Mouse (Mus musculus) liver, embryonic 11.5 days (tissue): ENCODE measurements around the gene Flot2. TPM values are rescaled to one million over a fixed set of nuclear protein-coding genes. Genes with fewer than 3 reads are reported as not detected.
A peak's percentile ranks its signal among the peaks of the same experiment; 100 is the strongest.

Source experiments
- ATAC-seq: fragments of 200-750 bp; cut with Nextera tagmentation; replicated peaks from 2 replicates; pipeline ENCODE4 v1.8.0; 2017; ENCODE audit warnings: moderate number of reproducible peaks, mild to moderate bottlenecking, moderate TSS enrichment, moderate library complexity; ENCODE audit not compliant: low FRiP score
- DNase-seq: peaks from one replicate; pipeline ENCODE4 v3.0.0-alpha.2; 2017; ENCODE audit warnings: low spot score
- H3K27ac ChIP-seq: fragments of 300-500 bp; sonication (generic); 2 replicates; pipeline ENCODE4 v1.5.1; 2014; ENCODE audit warnings: mild to moderate bottlenecking, low read depth, low read length, control low read depth
- H3K27me3 ChIP-seq: fragments of 300-500 bp; sonication (generic); replicated peaks from 2 replicates; pipeline ENCODE4 v1.6.1; 2014; ENCODE audit warnings: low read length, mixed read lengths; ENCODE audit not compliant: control insufficient read depth, insufficient read depth
- H3K36me3 ChIP-seq: fragments of 300-500 bp; sonication (generic); 2 replicates; pipeline ENCODE4 v1.6.1; 2014; ENCODE audit warnings: mild to moderate bottlenecking, low read length, moderate library complexity, mixed read lengths; ENCODE audit not compliant: control insufficient read depth, insufficient read depth
- H3K4me1 ChIP-seq: fragments of 300-500 bp; sonication (generic); replicated peaks from 2 replicates; pipeline ENCODE4 v1.6.1; 2014; ENCODE audit warnings: low read length, mixed read lengths; ENCODE audit not compliant: control insufficient read depth, insufficient read depth
- H3K4me2 ChIP-seq: fragments of 300-500 bp; sonication (generic); 2 replicates; pipeline ENCODE4 v1.6.1; 2014; ENCODE audit warnings: mild to moderate bottlenecking, control low read depth, moderate library complexity
- H3K4me3 ChIP-seq: fragments of 300-500 bp; sonication (generic); 2 replicates; pipeline ENCODE4 v1.5.1; 2014; ENCODE audit warnings: low read depth, low read length, control low read depth
- H3K9ac ChIP-seq: fragments of 300-500 bp; sonication (generic); 2 replicates; pipeline ENCODE4 v1.6.1; 2014; ENCODE audit warnings: low read depth, low read length, control low read depth
- H3K9me3 ChIP-seq: fragments of 300-500 bp; sonication (generic); 2 replicates; pipeline ENCODE4 v1.6.1; 2016; ENCODE audit warnings: low read length, inconsistent platforms, mixed read lengths; ENCODE audit not compliant: control insufficient read depth
- WGBS: fragments of 180-500 bp; shearing (Covaris S2); extraction: QIAGEN DNeasy Blood & Tissue Kit; methylation state at CpG from one replicate; pipeline ENCODE4 v1.1.7; 2014; 5-methylcytosine and 5-hydroxymethylcytosine counted together
- polyA plus RNA-seq: library from polyadenylated mRNA; unstranded; fragments of >200 nt; fragmentation: Nextera tagmentation; extraction: Ambion mirVana; gene quantifications from 2 replicates; pipeline ENCODE4 v1.2.1, GENCODE M21; 2014

The Flot2 gene
- polyA plus RNA-seq, 1 experiment from 2014 or later, result 44.8 TPM

- H3K9me3 ChIP-seq, result no peaks in the 10 kb centered on the region
- DNase-seq (no peak), ATAC-seq (no peak)
- H3K27me3 ChIP-seq, result no peaks in the 10 kb centered on the region
- H3K4me1 ChIP-seq, result peaks cover 46% of the 10 kb centered on the region
- peak overlapping the region; percentile 99 for H3K27ac ChIP-seq
- H3K4me3 ChIP-seq, result peak overlapping the region; percentile 14; the same call in 1 of the 2 replicates
- peak overlapping the region; percentile 76 for H3K4me2 ChIP-seq
- 52% methylated on average over 5 of the region's 5 CpGs for WGBS
- peaks cover 5% of the 10 kb centered on the region for H3K36me3 ChIP-seq
- peak overlapping the region; percentile 81 for H3K9ac ChIP-seq
Observed at GRCm38 (mm10) chr11:78069130-78069529, 31.4 kb downstream of the Flot2 start.

GRCm38 (mm10) chr11:78069646-78070045 lies 31.9 kb downstream of the Flot2 start:
- H3K4me1 ChIP-seq, result peaks cover 46% of the 10 kb centered on the region
- no peaks in the 10 kb centered on the region for H3K27me3 ChIP-seq
- peak; percentile 76 for ATAC-seq
- peak; percentile 69 for DNase-seq
- WGBS, result 31% methylated on average over 6 of the region's 6 CpGs
- H3K4me3 ChIP-seq, result peak overlapping the region; percentile 14; the same call in 1 of the 2 replicates
- H3K9ac ChIP-seq, result peak overlapping the region; percentile 81
- no peaks in the 10 kb centered on the region for H3K9me3 ChIP-seq
- H3K27ac ChIP-seq, result peak overlapping the region; percentile 99
- H3K4me2 ChIP-seq, result peak overlapping the region; percentile 76
- peaks cover 10% of the 10 kb centered on the region for H3K36me3 ChIP-seq

GRCm38 (mm10) chr11:78071938-78072337 lies 34.2 kb downstream of the Flot2 start:
- no peaks in the 10 kb centered on the region for H3K27me3 ChIP-seq
- peaks cover 14% of the 10 kb centered on the region for H3K36me3 ChIP-seq
- H3K27ac ChIP-seq, result peak overlapping the region; percentile 99
- 61% methylated on average over 5 of the region's 5 CpGs for WGBS
- ATAC-seq, result no peak
- peaks cover 30% of the 10 kb centered on the region for H3K4me1 ChIP-seq
- peak overlapping the region; percentile 81 for H3K9ac ChIP-seq
- peak overlapping the region; percentile 76 for H3K4me2 ChIP-seq
- peak overlapping the region; percentile 60 for H3K4me3 ChIP-seq
- H3K9me3 ChIP-seq, result no peaks in the 10 kb centered on the region
- DNase-seq, result no peak

GRCm38 (mm10) chr11:78072425-78073130 lies 34.8 kb downstream of the Flot2 start:
- peak; percentile 64 for DNase-seq
- Histone ChIP-seq H3K9me3 (no peaks in the 10 kb centered on the region), H3K36me3 (peaks cover 15% of the 10 kb centered on the region), H3K9ac (peak overlapping the region; percentile 81), H3K4me1 (peaks cover 24% of the 10 kb centered on the region), H3K27ac (peak overlapping the region; percentile 99), H3K4me2 (peak overlapping the region; percentile 76), H3K4me3 (peak overlapping the region; percentile 60), H3K27me3 (no peaks in the 10 kb centered on the region)
- 14% methylated on average over 6 of the region's 6 CpGs for WGBS
- ATAC-seq, result peak; percentile 42

GRCm38 (mm10) chr11:78073577-78074276 lies 36.0 kb downstream of the Flot2 start:
- Histone ChIP-seq H3K27me3 (no peaks in the 10 kb centered on the region), H3K4me3 (peak overlapping the region; percentile 60), H3K36me3 (peaks cover 17% of the 10 kb centered on the region), H3K27ac (peak overlapping the region; percentile 99), H3K9me3 (no peaks in the 10 kb centered on the region), H3K4me2 (peak overlapping the region; percentile 76), H3K9ac (peak overlapping the region; percentile 81), H3K4me1 (peaks cover 20% of the 10 kb centered on the region)
- WGBS, result 63% methylated on average over 9 of the region's 9 CpGs
- DNase-seq (no peak), ATAC-seq (peak; percentile 57)

GRCm38 (mm10) chr11:78074277-78074652 lies 36.5 kb downstream of the Flot2 start:
- H3K27ac ChIP-seq, result peak overlapping the region; percentile 99
- H3K4me1 ChIP-seq, result peaks cover 22% of the 10 kb centered on the region
- ATAC-seq (peak; percentile 61), DNase-seq (no peak)
- peak overlapping the region; percentile 81 for H3K9ac ChIP-seq
- peak overlapping the region; percentile 60 for H3K4me3 ChIP-seq
- no peaks in the 10 kb centered on the region for H3K27me3 ChIP-seq
- peak overlapping the region; percentile 76 for H3K4me2 ChIP-seq
- H3K36me3 ChIP-seq, result peaks cover 17% of the 10 kb centered on the region
- WGBS, result 71% methylated on average over 2 of the region's 2 CpGs
- H3K9me3 ChIP-seq, result no peaks in the 10 kb centered on the region

- Histone ChIP-seq H3K27me3 (no peaks in the 10 kb centered on the region), H3K9me3 (no peaks in the 10 kb centered on the region), H3K27ac (peak overlapping the region; percentile 99), H3K9ac (peak overlapping the region; percentile 81), H3K36me3 (peaks cover 17% of the 10 kb centered on the region), H3K4me1 (peaks cover 24% of the 10 kb centered on the region), H3K4me2 (peak overlapping the region; percentile 76), H3K4me3 (peak overlapping the region; percentile 60)
- 71% methylated on average over 4 of the region's 4 CpGs for WGBS
- DNase-seq (no peak), ATAC-seq (no peak)
Observed at GRCm38 (mm10) chr11:78074666-78075065, 36.9 kb downstream of the Flot2 start.

GRCm38 (mm10) chr11:78079961-78080921 lies 42.5 kb downstream of the Flot2 start, which contains the start of gene Eral1:
TSS of gene Eral1 (minus strand) at chr11:78080383.
- ATAC-seq (peak; percentile 86), DNase-seq (peak; percentile 79)
- no peaks in the 10 kb centered on the region for H3K27me3 ChIP-seq
- peak within 1 kb of the TSS; percentile 79 for H3K4me2 ChIP-seq
- H3K9me3 ChIP-seq, result no peaks in the 10 kb centered on the region
- H3K27ac ChIP-seq, result peak within 1 kb of the TSS; percentile 56
- H3K4me3 ChIP-seq, result peak within 1 kb of the TSS; percentile 76
- WGBS, result 1% methylated on average over 42 of the region's 42 CpGs
- peak within 1 kb of the TSS; percentile 80 for H3K9ac ChIP-seq
- H3K36me3 ChIP-seq, result peaks cover 7% of the 10 kb centered on the region; the same call in 1 of the 2 replicates
- peaks cover 12% of the 10 kb centered on the region for H3K4me1 ChIP-seq
